Comparison of ENCODE assay signal across 8 mouse cellular contexts in the genomic region with DNA sequence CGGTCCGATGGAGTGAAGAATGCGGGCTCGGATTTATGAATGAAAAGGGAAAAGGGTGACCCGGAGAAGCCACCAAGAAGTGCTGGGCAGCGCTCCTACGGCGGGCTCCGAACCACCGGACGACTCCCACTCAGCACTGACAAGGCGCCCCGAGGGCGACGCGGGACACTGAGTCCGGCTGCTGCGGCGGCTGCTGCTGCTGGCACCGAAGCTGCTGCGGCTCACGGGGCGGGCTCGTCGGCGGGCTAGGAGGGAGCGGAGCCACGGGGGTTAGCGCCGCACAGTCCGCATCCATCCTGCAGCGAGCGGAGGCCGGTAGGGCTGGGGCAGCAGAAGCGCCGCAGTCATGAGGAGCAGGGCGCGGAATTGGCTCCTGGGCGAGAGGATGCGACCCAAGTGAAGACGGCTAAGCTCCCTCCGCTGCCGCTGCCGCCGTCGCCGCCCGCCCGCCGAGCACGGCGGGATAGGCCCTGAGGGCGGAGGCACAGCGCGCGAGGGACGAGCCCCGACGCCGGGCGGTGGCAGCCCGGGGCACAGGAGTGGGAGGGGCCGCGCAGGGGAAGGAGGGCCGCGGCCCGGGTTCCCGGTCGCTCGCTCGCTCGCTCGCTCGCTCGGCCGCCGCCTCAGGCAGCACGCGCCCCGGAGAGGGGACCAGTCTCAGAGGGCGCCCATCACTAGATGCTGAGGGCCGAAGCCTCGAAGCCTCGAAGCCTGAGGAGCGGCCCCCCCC. TPM values are rescaled to one million over a fixed set of nuclear protein-coding genes. Genes with fewer than 3 reads are reported as not detected.
DNase-seq lines count a peak whose midpoint lies in the region; ATAC-seq and TF ChIP-seq lines count a peak whose summit lies in the region.

No protein-coding gene starts in this region.

- peaks cover 47% of the 10 kb centered on the region for H3K79me3 ChIP-seq in C2C12 (ENCODE audit: low read depth)

- no peaks in the 10 kb centered on the region for H3K27me3 ChIP-seq in C2C12 (ENCODE audit: control insufficient read depth, insufficient read depth, insufficient read length)
- H3K27me3 ChIP-seq in forebrain, embryonic 12.5 days, result no peaks in the 10 kb centered on the region
- H3K27me3 ChIP-seq in thymus, adult 2 months (ENCODE audit: control insufficient read depth, insufficient read depth, low read length), result no peaks in the 10 kb centered on the region

- peaks cover 39% of the 10 kb centered on the region for H3K36me3 ChIP-seq in C2C12 (ENCODE audit: control insufficient read depth, insufficient read depth)
- H3K36me3 ChIP-seq in forebrain, embryonic 12.5 days (replicated peaks), result 0 out of 2 replicates have a peak, but pooled peaks cover 4% of the 10 kb centered on the region
- H3K36me3 ChIP-seq in thymus, adult 2 months (ENCODE audit: control insufficient read depth, insufficient read depth, low read length), result peaks cover 5% of the 10 kb centered on the region; the same call in 1 of the 2 replicates

- TF ChIP-seq CTCF in C2C12 (IDR thresholded peaks at IDR 0.05; ENCODE audit: control insufficient read depth, insufficient read depth, insufficient read length), result no peak
- TF ChIP-seq CTCF in lung, adult 2 months (IDR thresholded peaks at IDR 0.05; ENCODE audit: insufficient read depth, low read length), result no peak
- TF ChIP-seq CTCF in thymus, adult 2 months (IDR thresholded peaks at IDR 0.05; ENCODE audit: borderline replicate concordance, control insufficient read depth, extremely low read depth, insufficient read depth, low read length, poor library complexity), result no peak

- H3K79me2 ChIP-seq in C2C12 (ENCODE audit: control insufficient read depth, insufficient read depth), result peaks cover 56% of the 10 kb centered on the region

- no peak; the same call in 1 of the 2 replicates for TF ChIP-seq POLR2A in lung, adult 2 months (IDR thresholded peaks at IDR 0.05; ENCODE audit: borderline replicate concordance, extremely low read depth, low read depth, low read length)
- no peak for TF ChIP-seq POLR2A in thymus, adult 2 months (IDR thresholded peaks at IDR 0.05; ENCODE audit: control insufficient read depth, extremely low read depth, insufficient read depth, low read length, poor library complexity)

- intact Hi-C loops in heart, postnatal 10 days (cut with DNase I), result loop anchor here (2.0 to 10.0 kb wide), 2 partner anchors 37 to 553 kb away; no protein-coding TSS in a partner anchor

- peak overlapping the region; percentile 99 for H3ac ChIP-seq in C2C12 (ENCODE audit: control insufficient read depth, insufficient read length, low read depth)

- WGBS in forebrain, embryonic 12.5 days, result under 1% methylated on average over 82 of the region's 85 CpGs
- 1% methylated on average over 85 of the region's 85 CpGs for WGBS in lung, adult 2 months
- under 1% methylated on average over 73 of the region's 85 CpGs for WGBS in thymus, adult 2 months

- DNase-seq in adrenal gland, postnatal 36 days, result peak; percentile 88 to 91
- DNase-seq in heart, postnatal 10 days, result peak; percentile 79 to 81
- peak; percentile 37 to 66 for DNase-seq in layer of hippocampus, adult 18-20 months (ENCODE audit: low spot score in 2 of 2)
- DNase-seq in lung, adult 2 months, result no peak
- peak; percentile 68 for DNase-seq in ovary, adult 18-20 months (ENCODE audit: low spot score)
- peak; percentile 79 for DNase-seq in thymus, adult 2 months

- peak overlapping the region; percentile 89 for H3K4me2 ChIP-seq in forebrain, embryonic 12.5 days

- peaks cover 22% of the 10 kb centered on the region for H3K4me1 ChIP-seq in forebrain, embryonic 12.5 days
- peaks cover 1% of the 10 kb centered on the region; the same call in 1 of the 2 replicates for H3K4me1 ChIP-seq in lung, adult 2 months (ENCODE audit: control insufficient read depth, insufficient read depth, low read length)
- H3K4me1 ChIP-seq in thymus, adult 2 months (replicated peaks; ENCODE audit: control insufficient read depth, insufficient read depth, low read length), result peaks cover 4% of the 10 kb centered on the region

- peak overlapping the region; percentile 93 for H3K9ac ChIP-seq in forebrain, embryonic 12.5 days

- H3K9me3 ChIP-seq in forebrain, embryonic 12.5 days, result no peaks in the 10 kb centered on the region

- peak; percentile 76 for ATAC-seq in forebrain, embryonic 12.5 days (ENCODE audit: low FRiP score)

- H3K4me3 ChIP-seq in C2C12 (ENCODE audit: insufficient read depth, poor library complexity, severe bottlenecking), result peak overlapping the region; percentile 81
- H3K4me3 ChIP-seq in forebrain, embryonic 12.5 days (replicated peaks), result peak overlapping the region; percentile 94
- peak overlapping the region; percentile 96 for H3K4me3 ChIP-seq in lung, adult 2 months (replicated peaks; ENCODE audit: extremely low read depth, low read depth, low read length)
- H3K4me3 ChIP-seq in thymus, adult 2 months (ENCODE audit: control insufficient read depth, insufficient read depth, low read length), result peak overlapping the region; percentile 57

- H3K27ac ChIP-seq in forebrain, embryonic 12.5 days, result peak overlapping the region; percentile 99
- H3K27ac ChIP-seq in thymus, adult 2 months (ENCODE audit: control insufficient read depth, insufficient read depth, low read length), result peak overlapping the region; percentile 75

TF ChIP-seq in C2C12, 6 proteins besides CTCF, POLR2A, EP300 and RAD21:
- TF ChIP-seq MAX (IDR thresholded peaks at IDR 0.05), result no peak
- TF ChIP-seq MYOG (IDR thresholded peaks at IDR 0.05; ENCODE audit: control insufficient read depth, extremely low read depth, insufficient read length), result no peak
- no peak for TF ChIP-seq FOSL1 (IDR thresholded peaks at IDR 0.05; ENCODE audit: insufficient read depth, low read length, poor library complexity, severe bottlenecking)
- no peak for TF ChIP-seq USF1 (IDR thresholded peaks at IDR 0.05; ENCODE audit: low read depth)
- no peak for TF ChIP-seq MYOD1 (IDR thresholded peaks at IDR 0.05; ENCODE audit: control insufficient read depth, insufficient read length, low read depth)
- TF ChIP-seq CEBPB (IDR thresholded peaks at IDR 0.05; ENCODE audit: low read depth), result no peak

RNA-seq across cellular contexts. Expression of a gene that starts 0.7 kb away (rescaled TPM):
- polyA plus RNA-seq in C2C12 (2012; fragmentation: generic; extraction: Trizol), result 63.8 TPM
- 100 to 1,000 TPM; 170 to 212 TPM for total RNA-seq in adrenal gland, postnatal 36 days (2021)
- 65.5 and 77.6 TPM in 2 replicates for polyA plus RNA-seq in forebrain, embryonic 12.5 days (2016; fragmentation: Nextera tagmentation; extraction: Ambion mirVana)
- total RNA-seq in heart, postnatal 10 days (2021), result 100 to 1,000 TPM; 320 to 335 TPM
- total RNA-seq in layer of hippocampus, adult 18-20 months (2021), result 100 to 1,000 TPM; 189 to 190 TPM
- 131 and 136 TPM in 2 replicates for polyA plus RNA-seq in lung, adult 2 months (2012; rRNA removed)
- 180 and 194 TPM in 2 replicates for polyA plus RNA-seq in thymus, adult 2 months (2012; rRNA removed)

RNA-seq across cellular contexts. Expression of a gene that starts 55.3 kb away (rescaled TPM):
- polyA plus RNA-seq in C2C12 (2012; fragmentation: generic; extraction: Trizol), result not detected
- total RNA-seq in adrenal gland, postnatal 36 days (2021), result not detected
- polyA plus RNA-seq in forebrain, embryonic 12.5 days (2016; fragmentation: Nextera tagmentation; extraction: Ambion mirVana), result not detected in 2 replicates
- total RNA-seq in heart, postnatal 10 days (2021), result not detected
- total RNA-seq in layer of hippocampus, adult 18-20 months (2021), result 1 to 10 TPM in 1 of 2 experiments, under 1 TPM in 1; 0.67 to 1.3 TPM
- polyA plus RNA-seq in lung, adult 2 months (2012; rRNA removed), result 0.26 and 0.35 TPM in 2 replicates
- polyA plus RNA-seq in thymus, adult 2 months (2012; rRNA removed), result 0.26 and 0.33 TPM in 2 replicates
